Mouse (Mus musculus) brain, embryonic 14.5 days (tissue): ENCODE measurements around the gene Lrrc36. TPM values are rescaled to one million over a fixed set of nuclear protein-coding genes. Genes with fewer than 3 reads are reported as not detected.

Source experiments
- DNase-seq: peaks from one replicate; pipeline ENCODE4 v3.0.0-alpha.2; 2011; ENCODE audit warnings: low read depth
- CTCF ChIP-seq: fragments of 200-500 bp; IDR thresholded peaks from 2 replicates; pipeline ENCODE4 v1.5.1; 2012; ENCODE audit warnings: inconsistent platforms, mild to moderate bottlenecking, moderate library complexity, borderline replicate concordance; ENCODE audit not compliant: insufficient read depth, insufficient read length; ENCODE audit errors: extremely low read depth
- POLR2A ChIP-seq: fragments of 200-500 bp; IDR thresholded peaks from 2 replicates; pipeline ENCODE4 v1.6.1; 2012; ENCODE audit warnings: mild to moderate bottlenecking, inconsistent platforms, borderline replicate concordance; ENCODE audit not compliant: poor library complexity, insufficient read depth, insufficient read length, severe bottlenecking; ENCODE audit errors: extremely low read depth
- polyA plus RNA-seq: library from polyadenylated mRNA; depleted of rRNA; stranded (reverse); fragments of >200 nt; gene quantifications from 2 replicates; pipeline ENCODE4 v1.2.3, GENCODE M21; 2012; rRNA removed

Lrrc36 gene
- polyA plus RNA-seq = 1.4 and 1.6 TPM in 2 replicates

DNA sequence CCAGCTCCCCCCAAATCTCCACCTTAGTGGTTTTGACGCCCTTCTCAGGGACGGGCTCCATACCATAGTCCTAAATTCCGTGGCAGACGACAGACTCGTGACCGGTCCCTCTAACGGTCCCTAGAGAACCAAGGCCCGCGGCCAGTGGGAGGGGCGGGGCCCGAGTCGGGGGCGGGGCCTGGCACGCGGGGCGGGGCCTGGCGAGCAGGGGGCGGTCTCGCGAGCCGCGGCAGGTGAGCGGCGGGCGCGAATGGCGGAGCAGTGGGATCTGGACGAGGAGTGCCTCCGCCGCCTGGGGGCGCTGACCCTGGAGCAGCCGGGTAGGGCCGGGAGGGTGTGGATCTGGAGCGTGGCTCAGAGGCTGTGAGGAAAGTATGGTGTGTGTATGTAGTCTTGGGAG, at the start of gene Lrrc36, which contains the start of gene Kctd19:
Lrrc36 (plus strand) TSS at position 181 of the 400 bp plus-strand sequence.
Kctd19 (minus strand) TSS at position 112 of the 400 bp plus-strand sequence.
- no peak for TF ChIP-seq POLR2A
- TF ChIP-seq CTCF = peak; percentile 24; the same call in 1 of the 2 replicates
- peak; percentile 32 for DNase-seq

DNA sequence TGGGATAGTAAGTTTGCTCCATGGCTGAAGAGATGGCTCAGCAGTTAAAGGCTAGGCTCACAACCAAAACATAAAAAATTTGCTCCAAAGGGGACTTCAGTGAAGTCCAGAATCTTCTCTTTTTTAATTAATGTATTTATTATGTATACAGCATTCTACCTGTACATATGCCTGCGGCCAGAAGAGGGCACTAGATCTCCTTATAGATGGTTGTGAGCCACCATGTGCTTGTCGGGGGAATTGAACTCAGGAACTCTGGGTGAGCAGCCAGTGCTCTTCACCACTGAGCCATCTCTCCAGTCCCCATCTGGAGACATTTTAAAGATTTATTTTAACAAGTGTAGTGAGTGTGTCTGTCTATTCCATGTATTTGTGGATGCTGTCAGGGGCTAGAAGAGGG, 46.3 kb upstream of the Lrrc36 start:
- DNase-seq = peak; percentile 15
- TF ChIP-seq POLR2A (no peak), CTCF (no peak)

DNA sequence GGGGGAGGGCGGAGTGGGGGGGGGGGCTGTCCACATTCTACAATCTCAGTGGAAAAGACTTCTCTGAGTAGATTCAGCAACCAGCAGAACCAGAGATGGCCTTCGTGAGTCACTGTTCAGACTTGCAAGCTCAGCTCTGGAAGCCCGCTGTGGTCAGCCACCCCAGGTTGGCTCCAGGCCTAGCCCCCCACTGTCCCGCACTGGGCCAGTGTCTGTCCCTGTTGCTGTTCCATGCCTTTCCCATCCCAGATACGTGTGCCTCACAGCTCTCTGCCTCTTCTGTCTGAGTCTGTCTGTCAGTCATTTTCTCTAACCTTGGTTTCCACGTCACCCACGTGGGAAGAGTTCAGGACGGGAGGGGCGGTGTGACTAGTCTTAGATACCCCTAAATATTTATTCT, 40.9 kb upstream of the Lrrc36 start:
- TF ChIP-seq CTCF (no peak), POLR2A (no peak)
- DNase-seq = no peak

- TF ChIP-seq POLR2A (no peak), CTCF (no peak)
- no peak for DNase-seq
Observed at GRCm38 (mm10) chr8:105373032-105373431, 40.3 kb upstream of the Lrrc36 start, which contains the start of gene Plekhg4. TSS of gene Plekhg4 (plus strand) at chr8:105373274.

GRCm38 (mm10) chr8:105374513-105374966, 38.8 kb upstream of the Lrrc36 start:
- TF ChIP-seq POLR2A = no peak
- peak; percentile 39; the same call in 1 of the 2 replicates for TF ChIP-seq CTCF

GRCm38 (mm10) chr8:105378673-105379072, 34.7 kb upstream of the Lrrc36 start:
- TF ChIP-seq POLR2A (no peak), CTCF (no peak)
- DNase-seq = peak; percentile 56

More at GRCm38 (mm10) chr8:105374513-105374966, 38.8 kb upstream of the Lrrc36 start:
- peak; percentile 5 for DNase-seq

DNA sequence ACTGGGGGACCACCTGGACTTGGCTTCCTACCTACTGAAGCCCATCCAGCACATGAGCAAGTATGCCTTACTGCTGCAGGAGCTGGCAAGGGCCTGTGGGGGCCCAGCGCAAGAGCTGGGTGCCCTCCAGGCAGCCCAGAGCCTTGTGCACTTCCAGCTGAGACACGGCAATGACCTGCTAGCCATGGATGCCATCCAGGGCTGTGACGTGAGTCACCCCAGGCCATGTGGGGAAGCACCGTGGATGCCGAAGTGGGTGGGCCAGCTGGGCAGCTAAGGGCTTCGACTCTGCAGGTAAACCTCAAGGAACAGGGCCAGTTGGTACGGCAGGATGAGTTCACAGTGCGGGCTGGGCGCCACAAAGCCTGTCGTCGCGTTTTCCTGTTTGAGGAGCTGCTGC, 33.1 kb upstream of the Lrrc36 start:
- DNase-seq = no peak
- TF ChIP-seq POLR2A (no peak), CTCF (no peak)

- TF ChIP-seq CTCF = no peak
- TF ChIP-seq POLR2A = no peak
- no peak for DNase-seq
Observed at GRCm38 (mm10) chr8:105384070-105384469, 29.3 kb upstream of the Lrrc36 start.

DNA sequence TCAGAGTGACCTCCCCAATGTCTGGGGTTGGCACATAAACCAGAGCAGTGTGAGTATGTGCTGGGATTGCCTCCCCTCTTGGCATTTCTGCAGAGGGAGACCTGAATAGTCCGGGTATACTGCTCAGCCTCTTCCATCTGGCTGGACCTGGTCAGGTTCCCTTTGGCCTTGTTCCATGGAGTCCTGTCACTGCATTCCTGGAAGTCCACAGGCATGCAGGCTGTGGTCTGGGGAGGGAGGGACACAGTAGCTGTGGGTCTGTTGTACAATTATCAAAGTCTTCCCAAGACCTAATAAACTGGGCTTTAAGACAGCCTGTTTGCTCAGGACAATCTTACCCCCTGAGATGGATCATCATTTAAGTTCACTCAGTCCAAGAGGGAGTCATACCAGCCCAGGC, 26.2 kb upstream of the Lrrc36 start:
- no peak for DNase-seq
- TF ChIP-seq POLR2A (no peak), CTCF (no peak)

DNA sequence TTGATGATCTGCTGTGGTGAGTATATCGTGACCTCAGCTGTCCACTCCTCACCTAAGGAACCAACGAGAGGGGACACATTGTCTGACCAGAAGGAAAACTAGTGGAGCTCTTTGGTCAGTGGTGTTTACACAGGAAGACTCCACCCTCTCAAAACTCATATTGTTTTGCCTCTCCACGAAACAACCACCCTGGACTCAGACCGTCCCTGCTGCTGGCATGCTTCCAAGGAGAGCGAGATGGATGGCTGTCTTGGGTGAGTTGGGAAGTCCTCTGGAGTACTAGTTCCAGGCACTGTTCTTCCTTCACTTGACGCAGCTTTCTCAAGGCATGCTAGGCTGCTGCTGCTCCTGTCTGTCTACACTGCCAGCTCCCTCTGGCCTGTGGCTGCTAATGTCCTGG, 24.3 kb upstream of the Lrrc36 start:
- no peak for DNase-seq
- no peak for TF ChIP-seq CTCF
- TF ChIP-seq POLR2A = no peak

DNA sequence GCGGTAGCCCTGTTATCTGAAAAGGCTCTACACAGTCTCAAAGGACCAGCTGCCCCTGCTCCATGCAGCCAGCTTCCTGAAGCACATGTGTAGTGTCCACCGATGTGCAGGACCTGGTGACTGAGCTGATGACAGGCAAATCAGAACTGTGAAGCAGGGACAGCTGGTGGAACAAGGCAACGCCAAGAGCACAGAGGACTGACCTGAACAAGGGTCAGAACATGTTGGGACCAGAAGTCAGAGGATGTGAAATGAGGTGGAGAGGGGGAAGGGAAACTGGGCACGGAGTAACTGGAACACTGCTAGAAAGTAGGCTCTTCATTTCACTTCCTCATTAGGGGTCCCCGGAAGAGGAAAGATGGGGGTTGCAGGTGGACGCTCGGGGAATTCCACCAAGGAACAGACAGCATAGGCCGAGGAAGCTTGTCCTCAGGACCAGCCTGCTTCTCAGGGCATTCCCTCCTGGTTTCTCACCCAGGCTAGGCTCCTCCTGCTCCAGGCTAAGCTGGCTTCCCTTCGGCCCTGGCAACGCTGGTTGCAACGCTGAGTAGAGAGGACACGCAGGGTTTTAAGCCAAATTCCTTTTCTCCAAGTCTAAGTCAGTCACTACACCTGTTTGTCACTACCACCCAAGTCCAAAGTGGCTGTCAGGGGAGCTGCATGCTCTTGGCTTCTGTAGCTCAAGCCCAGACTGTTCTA, 20.1 kb upstream of the Lrrc36 start:
- no peak for TF ChIP-seq CTCF
- no peak for TF ChIP-seq POLR2A
- no peak for DNase-seq

DNA sequence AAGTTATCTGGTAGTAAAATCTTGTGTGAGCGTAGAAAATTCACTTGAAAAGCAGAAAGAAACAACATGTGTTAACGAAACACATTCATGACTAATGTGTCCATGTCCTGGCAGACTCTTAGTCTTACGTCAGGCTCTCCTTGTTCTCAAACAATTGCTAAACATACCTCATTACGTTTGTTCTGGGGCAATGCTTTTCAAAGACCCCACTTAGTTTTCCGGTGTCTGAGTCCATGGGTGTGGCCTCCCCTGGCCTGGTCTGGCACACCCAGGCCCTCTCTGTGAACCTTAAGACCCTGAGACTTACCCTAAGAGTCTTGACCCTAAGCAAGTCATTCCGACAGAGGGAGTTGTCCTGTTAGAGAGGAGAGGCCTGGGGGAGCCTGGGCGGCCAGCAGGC, 19.5 kb upstream of the Lrrc36 start:
- TF ChIP-seq POLR2A = no peak
- TF ChIP-seq CTCF = no peak
- DNase-seq = no peak

DNA sequence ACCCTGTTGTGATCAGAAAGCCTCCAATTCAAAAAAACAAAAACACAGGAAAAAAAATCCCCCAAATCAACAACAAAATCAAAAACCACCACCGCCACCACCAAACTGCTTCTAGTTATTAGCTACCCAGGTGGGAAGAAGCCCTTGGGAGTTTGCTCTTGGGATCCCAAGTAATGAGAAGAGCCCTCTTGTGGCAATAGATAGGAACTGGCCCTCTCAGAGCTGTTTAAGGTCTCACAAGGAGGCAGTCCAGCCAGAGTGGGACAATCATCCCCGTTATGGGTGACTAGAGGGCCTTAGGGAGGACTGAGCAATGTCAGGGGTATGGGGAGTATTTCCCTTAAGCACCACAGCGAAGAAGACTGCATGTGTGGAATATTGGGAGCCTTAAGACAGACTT, 15.6 kb upstream of the Lrrc36 start:
- TF ChIP-seq CTCF = peak; percentile 66; the same call in 1 of the 2 replicates
- no peak for TF ChIP-seq POLR2A
- peak; percentile 68 for DNase-seq
